Mouse (Mus musculus) left cerebral cortex, adult 2 months (tissue): ENCODE measurements around the gene Anxa5. TPM values are rescaled to one million over a fixed set of nuclear protein-coding genes. Genes with fewer than 3 reads are reported as not detected.

ENCODE experiments used
- DNase-seq, 2 experiments: peaks; one replicate each; pipeline ENCODE4 v3.0.0; 2021 to 2022; ENCODE audit warnings: low spot score in 2 of 2, mixed read lengths in 1 of 2; ENCODE audit errors: extremely low spot score in 1 of 2
- H3K27ac ChIP-seq: fragments of 200-600 bp; 2 replicates; pipeline ENCODE4 v1.8.1; 2022
- H3K4me3 ChIP-seq: fragments of 200-600 bp; 2 replicates; pipeline ENCODE4 v1.8.1; 2022
- CTCF ChIP-seq: fragments of 200-600 bp; IDR thresholded peaks from 2 replicates; pipeline ENCODE4 v1.8.1; 2022; ENCODE audit warnings: antibody characterized with exemption, mild to moderate bottlenecking, moderate library complexity
- intact Hi-C: fragments of 180-260 bp; cut with DNase I; formaldehyde crosslinking; loops from one replicate; pipeline ENCODE4 v1.15.1; 2025
- total RNA-seq, 2 experiments: library from RNA; stranded (reverse); gene quantifications; 2 replicates each; pipeline ENCODE4 v1.2.3; 2021

Anxa5 gene
- total RNA-seq, 2 experiments from 2014 or later, result 69.0 to 71.9 TPM

DNA sequence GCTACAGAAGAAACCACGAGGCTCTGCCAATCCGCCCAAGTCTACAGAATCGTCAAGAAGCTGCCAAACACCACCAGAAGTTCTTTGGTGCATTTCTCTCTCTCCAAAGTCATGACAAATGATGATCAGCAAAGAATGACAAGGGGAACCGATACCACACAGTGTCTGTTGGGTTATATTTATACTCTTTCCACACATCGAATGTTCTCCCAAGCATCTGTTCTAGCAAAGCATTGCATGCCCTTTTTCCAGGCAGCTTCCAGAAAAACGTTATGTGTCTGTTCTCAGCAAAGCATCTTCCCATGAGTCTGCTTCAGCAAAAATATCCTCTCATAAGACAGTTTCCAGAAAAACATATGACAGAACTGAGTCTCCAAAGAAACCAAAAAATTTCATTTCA is 11.2 kb upstream of the Anxa5 start:
- no peak for TF ChIP-seq CTCF
- Histone ChIP-seq H3K4me3 (no peak overlapping the region), H3K27ac (peak overlapping the region; percentile 17; the same call in 1 of the 2 replicates)
- DNase-seq, result no peak
- intact Hi-C loops, result no loop called here

DNA sequence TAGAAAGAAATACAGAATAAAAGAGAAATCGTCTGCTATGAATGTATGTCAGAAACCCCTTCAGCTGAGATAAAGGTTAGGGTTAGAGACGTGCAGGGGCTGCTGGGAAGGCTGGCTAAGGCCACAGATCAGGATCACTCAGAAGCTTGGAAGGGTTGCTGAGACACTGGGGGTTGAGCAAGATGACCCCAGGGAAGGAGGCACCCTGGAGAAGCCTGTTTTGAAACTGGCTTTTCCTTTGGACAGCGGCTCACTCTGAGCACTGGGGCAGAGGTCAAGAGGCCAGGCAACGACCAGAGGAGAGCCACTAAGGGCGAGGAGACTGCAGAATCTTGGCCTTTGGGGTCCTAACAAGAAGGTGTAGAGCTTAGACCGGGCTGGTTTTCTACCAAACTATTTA is 10.5 kb upstream of the Anxa5 start:
- DNase-seq, result no peak
- TF ChIP-seq CTCF, result no peak
- intact Hi-C loops, result no loop called here

DNA sequence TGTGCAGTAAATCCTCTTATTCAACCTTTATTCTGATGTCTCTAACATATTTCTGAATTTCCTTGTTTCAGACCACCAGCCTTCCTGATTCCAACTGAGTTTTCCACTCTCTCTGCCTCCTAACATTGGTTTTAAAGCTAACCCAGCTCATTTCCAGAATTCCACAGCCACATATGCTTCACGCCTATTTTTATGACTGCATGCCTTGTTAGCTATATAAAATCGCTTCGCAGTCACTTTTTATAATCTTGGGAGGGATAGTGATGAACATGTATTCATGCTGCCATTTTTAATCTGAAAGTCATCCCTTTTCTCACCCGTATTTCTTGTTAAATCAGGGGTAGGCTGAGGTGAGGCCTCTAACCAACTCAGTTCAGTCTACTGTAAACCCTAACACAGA is 8.6 kb upstream of the Anxa5 start:
- intact Hi-C loops, result no loop called here
- TF ChIP-seq CTCF, result no peak
- DNase-seq, result no peak
- Histone ChIP-seq H3K27ac (peak overlapping the region; percentile 38), H3K4me3 (no peak overlapping the region)

More for the DNA sequence above, 10.5 kb upstream of the Anxa5 start:
- no peak overlapping the region for H3K4me3 ChIP-seq
- H3K27ac ChIP-seq, result no peak overlapping the region

DNA sequence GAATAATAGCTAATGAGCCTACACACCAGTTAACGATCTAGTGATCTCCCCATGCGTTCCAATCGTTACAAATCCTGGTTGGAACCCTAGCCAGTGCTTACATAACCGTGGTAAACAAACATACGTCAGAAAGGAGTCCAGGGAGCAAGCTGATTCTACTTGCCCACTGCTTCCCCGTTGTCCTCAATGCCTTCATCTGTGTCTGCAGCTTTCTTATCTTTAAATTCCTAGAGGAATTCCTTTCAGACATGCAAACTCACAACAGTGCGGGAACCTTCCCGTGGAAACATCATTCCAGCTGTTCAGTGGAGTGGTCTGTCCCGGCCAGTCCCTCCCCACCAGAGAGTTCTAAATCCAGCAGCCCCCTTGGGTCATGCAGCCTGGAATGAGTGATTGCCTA is 7.2 kb upstream of the Anxa5 start:
- Histone ChIP-seq H3K27ac (peak overlapping the region; percentile 40; the same call in 1 of the 2 replicates), H3K4me3 (no peak overlapping the region)
- DNase-seq, result no peak
- no peak for TF ChIP-seq CTCF
- intact Hi-C loops, result no loop called here

DNA sequence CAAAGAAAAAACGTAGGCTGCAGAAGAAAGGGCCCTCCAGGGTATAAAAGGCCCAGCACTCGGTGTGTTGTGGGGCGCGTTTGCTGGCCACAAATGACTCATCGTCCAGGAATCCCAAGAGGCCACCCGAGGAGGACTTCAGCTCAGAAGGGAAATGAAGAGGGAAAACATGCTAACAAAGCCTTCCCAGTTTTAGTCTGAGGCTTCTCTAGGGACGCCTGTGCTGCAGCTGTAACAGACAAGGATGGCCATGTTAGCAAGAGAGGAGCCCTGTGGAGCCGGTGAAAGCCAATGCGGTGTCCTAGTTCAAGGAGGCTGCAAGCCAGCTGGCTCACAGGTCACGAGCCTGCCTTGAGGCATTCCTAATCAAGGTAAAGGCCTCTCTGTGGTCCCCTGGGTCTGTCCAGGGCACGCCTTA is 6.1 kb upstream of the Anxa5 start:
- H3K4me3 ChIP-seq, result no peak overlapping the region
- peak overlapping the region; percentile 63 for H3K27ac ChIP-seq
- TF ChIP-seq CTCF, result no peak
- DNase-seq, result peak in 1 of 2 experiments; percentile 36
- intact Hi-C loops, result no loop called here

DNA sequence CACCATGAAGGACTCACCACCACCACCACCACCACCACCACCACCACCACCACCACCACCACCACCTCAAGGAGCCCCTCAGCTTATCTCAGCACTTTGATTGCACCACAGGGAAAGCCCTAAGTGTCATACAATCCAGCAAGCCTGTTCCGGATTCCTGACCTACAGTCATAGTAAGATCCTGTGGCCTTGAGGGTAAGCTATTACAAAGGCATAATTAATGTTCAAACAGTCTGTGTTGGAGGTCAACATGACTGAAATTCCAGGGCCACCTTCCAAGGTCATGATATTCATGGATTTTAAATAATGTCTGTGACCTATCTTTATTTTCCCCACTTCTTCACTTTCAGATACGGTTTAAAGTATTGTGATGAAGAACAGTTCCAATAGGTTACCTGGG is 4.8 kb upstream of the Anxa5 start:
- intact Hi-C loops, result no loop called here
- TF ChIP-seq CTCF, result no peak
- Histone ChIP-seq H3K27ac (no peak overlapping the region), H3K4me3 (no peak overlapping the region)
- DNase-seq, result no peak

DNA sequence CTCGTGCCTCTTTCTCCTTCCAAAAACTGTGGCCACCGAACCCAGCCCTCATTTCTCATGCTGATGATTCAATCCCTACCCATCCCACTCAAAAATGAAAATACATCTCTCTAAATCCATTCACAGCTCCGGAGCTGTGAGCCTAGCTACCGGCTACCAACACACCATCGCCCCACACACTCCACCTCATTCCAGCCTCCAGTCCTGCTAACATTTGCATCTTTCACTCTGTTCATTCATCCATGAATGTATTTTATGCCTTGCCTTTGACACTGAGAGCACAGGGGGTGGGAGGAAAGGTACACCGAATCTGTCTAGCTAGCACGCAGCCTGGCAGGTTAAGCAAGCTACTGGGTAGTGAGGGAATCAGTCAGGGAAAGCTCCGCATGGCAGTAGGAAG is 3.1 kb upstream of the Anxa5 start:
- Histone ChIP-seq H3K4me3 (no peak overlapping the region), H3K27ac (peak overlapping the region; percentile 61)
- peak; percentile 21 to 35 for DNase-seq
- no peak for TF ChIP-seq CTCF
- intact Hi-C loops, result no loop called here

DNA sequence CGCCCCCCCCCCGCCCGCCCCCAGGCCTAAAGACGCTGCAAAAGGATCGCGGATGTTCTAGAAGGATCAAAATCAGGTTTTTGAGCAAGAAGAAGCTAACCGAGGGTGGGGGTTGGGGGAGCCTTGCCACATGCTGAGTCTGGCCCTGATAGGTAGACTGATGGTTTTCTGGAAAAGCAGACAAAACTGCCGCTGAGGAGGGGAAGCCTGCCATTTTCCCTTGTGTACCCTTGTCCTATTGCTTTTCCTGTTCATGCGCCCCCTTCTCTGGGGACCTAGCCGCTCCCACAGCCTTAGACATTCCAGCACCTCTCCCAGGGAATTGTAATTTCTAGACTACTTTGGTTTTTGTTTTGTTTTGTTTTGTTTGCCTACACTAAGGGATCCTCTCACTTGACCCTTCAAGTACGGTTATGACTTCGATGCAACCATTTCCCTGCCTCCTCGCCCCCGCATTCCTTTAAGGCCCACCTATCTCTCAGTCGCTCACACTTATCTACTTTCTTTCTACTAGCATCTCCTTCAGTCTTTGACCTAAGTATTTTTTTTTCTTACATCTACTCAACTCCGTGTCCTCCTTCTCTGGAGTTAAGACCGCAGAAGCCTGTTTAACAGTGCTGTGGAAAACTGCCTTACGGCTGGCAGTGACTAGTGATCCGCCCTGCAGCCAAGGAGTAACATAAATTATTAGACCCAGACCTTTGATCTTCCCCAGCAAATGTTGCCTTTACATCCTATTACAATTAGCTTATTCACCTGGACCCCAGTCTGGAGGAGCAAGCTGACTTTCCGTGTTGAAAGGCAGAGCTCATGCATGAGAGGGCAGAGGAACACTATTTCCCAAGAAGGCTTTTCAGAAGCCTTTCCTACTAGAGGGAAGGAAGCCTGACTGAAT is 814 bp upstream of the Anxa5 start:
- peak overlapping the region; percentile 96 for H3K27ac ChIP-seq
- peak overlapping the region; percentile 92 for H3K4me3 ChIP-seq
- TF ChIP-seq CTCF, result no peak
- no peak for DNase-seq
- intact Hi-C loops, result no loop called here

DNA sequence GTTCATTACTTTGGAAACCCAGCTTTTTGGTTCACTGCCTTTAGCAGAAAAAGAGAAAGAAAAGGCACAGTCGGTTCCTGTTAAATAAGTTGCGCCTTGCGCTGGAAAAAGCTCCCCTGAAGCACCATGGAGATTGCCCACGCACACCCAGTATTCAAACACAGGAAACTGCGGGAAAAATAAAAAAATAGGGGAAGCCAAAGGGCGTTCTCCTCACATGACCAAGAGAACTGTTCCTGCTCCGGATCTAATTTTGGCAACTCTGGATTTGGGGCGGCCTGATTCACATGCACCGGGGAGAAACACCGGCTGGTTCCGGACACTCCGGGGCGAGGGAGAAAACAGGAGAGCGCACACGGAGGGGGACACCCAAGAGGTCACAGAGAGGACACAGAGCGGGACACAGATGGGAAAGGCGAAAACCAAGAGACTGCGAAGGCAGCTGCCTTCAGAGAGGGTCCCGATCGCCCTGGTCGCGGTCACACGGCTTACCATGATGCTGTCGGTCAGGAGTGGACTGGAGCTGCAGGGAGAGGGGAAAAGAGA is 683 bp downstream of the Anxa5 start:
- Histone ChIP-seq H3K4me3 (peak overlapping the region; percentile 92), H3K27ac (peak overlapping the region; percentile 96)
- DNase-seq, result peak; percentile 54 to 61
- intact Hi-C loops, result loop anchor here (2.0 kb wide), 2 partner anchors 20 to 42 kb away; no protein-coding TSS in a partner anchor
- TF ChIP-seq CTCF, result no peak

DNA sequence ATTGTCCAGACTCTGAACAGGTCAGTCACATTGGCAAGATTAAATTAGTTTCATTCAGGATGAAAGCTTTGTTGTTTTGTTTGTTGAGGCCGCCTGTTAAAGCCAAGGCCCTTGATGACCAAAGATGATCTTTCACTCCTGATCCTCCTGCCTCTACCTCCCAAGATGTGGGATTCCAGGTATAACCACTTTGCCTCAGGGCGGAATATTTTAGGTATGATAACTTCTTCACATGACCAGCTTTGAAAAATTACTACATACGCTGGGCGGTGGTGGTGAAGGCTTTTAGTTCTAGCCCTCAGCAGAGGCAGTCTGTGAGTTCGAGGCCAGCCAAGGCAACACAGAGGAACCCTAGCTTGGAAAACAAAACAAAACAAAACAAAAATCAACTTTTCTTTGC is 1.3 kb downstream of the Anxa5 start:
- no peak for TF ChIP-seq CTCF
- peak overlapping the region; percentile 92 for H3K4me3 ChIP-seq
- peak overlapping the region; percentile 96; the same call in 1 of the 2 replicates for H3K27ac ChIP-seq
- no peak for DNase-seq
- intact Hi-C loops, result loop anchor here (2.0 kb wide), 2 partner anchors 20 to 42 kb away; no protein-coding TSS in a partner anchor

DNA sequence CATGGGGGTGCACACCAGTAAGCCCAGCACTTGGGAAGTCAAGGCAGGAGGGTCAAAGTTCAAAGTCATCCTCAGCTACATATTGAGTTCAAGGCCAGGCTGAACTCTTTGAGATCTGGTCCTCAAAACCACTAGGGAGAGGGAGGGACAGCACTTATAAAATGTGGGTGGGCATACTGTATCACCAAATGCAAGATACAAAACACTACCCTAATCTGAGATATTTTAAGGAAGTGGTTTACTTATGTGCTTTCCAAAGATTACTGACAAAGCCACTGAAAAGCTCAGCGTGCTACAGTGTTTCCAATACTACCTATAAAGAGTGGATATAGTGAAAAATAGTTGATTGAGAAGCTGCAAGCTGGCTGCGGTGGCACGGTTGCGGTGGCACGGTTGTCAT is 2.5 kb downstream of the Anxa5 start:
- no peak for DNase-seq
- Histone ChIP-seq H3K27ac (no peak overlapping the region), H3K4me3 (no peak overlapping the region)
- no peak for TF ChIP-seq CTCF
- intact Hi-C loops, result no loop called here

DNA sequence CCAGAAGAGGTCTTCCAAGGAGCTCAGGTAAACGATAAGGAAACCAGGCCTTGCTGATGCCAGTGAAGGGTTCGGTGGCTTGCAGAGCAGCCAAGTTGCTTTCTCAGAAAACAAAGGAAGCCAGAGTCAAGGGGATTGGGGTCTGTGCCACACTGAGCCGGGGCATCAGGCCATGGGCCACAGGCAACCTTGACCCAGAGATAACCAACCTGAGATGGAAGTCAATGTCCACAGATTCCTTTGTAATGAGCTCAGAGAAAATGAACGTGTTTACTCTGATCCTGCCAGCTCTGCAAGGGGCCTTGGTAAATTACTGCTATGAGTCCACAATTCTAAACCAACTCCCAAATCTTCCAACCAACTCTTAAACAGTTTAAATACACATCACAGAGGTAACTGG is 3.8 kb downstream of the Anxa5 start:
- no peak for DNase-seq
- intact Hi-C loops, result no loop called here
- TF ChIP-seq CTCF, result no peak
- no peak overlapping the region for H3K4me3 ChIP-seq
- no peak overlapping the region for H3K27ac ChIP-seq
